Mouse (Mus musculus): ENCODE results near the gene Cyp3a16. TPM values are rescaled to one million over a fixed set of nuclear protein-coding genes. Genes with fewer than 3 reads are reported as not detected.
"Not testable (repeated sequence)": the region's sequence is repeated elsewhere in the genome, so short reads cannot be mapped to it uniquely, and the experiment has no call there.

Cyp3a16 gene
- not detected in 2 replicates for polyA plus RNA-seq (2015; fragmentation: Nextera tagmentation; extraction: Ambion mirVana)

GRCm38 (mm10) chr5:145469623-145470022 is at the start of gene Cyp3a16:
TSS of gene Cyp3a16 (minus strand) at chr5:145469723.
- not testable (repeated sequence) for H3K27ac ChIP-seq; ATAC-seq (replicated peaks; ENCODE audit: insufficient number of reproducible peaks, insufficient read depth, low FRiP score, low read depth)

GRCm38 (mm10) chr5:145490300-145490699 is 20.8 kb upstream of the Cyp3a16 start:
- Histone ChIP-seq H3K4me2 (no peak overlapping the region), H3K27ac (no peak overlapping the region), H3K4me3 (no peak overlapping the region), H3K9ac (no peak overlapping the region), H3K9me3 (replicated peaks) (no peaks in the 10 kb centered on the region), H3K27me3 (no peaks in the 10 kb centered on the region), H3K4me1 (replicated peaks) (no peaks in the 10 kb centered on the region), H3K36me3 (no peaks in the 10 kb centered on the region)
- ATAC-seq (replicated peaks; ENCODE audit: insufficient number of reproducible peaks, insufficient read depth, low FRiP score, low read depth): no peak
- WGBS: no CpG with 5 or more reads among the region's 6 CpGs

More at GRCm38 (mm10) chr5:145469623-145470022, at the start of gene Cyp3a16:
- WGBS: 47% methylated on average over 2 of the region's 2 CpGs
- H3K4me2 ChIP-seq; H3K27me3 ChIP-seq; H3K9ac ChIP-seq; H3K4me1 ChIP-seq (replicated peaks); H3K4me3 ChIP-seq; H3K36me3 ChIP-seq; H3K9me3 ChIP-seq (replicated peaks): not testable (repeated sequence)

- Histone ChIP-seq H3K36me3 (no peaks in the 10 kb centered on the region), H3K4me3 (no peak overlapping the region), H3K27ac (no peak overlapping the region), H3K4me1 (replicated peaks) (no peaks in the 10 kb centered on the region), H3K9ac (no peak overlapping the region), H3K27me3 (no peaks in the 10 kb centered on the region), H3K4me2 (no peak overlapping the region), H3K9me3 (replicated peaks) (no peaks in the 10 kb centered on the region; the same call in 1 of the 2 replicates)
- 53% methylated on average over 5 of the region's 5 CpGs for WGBS
- ATAC-seq (replicated peaks; ENCODE audit: insufficient number of reproducible peaks, insufficient read depth, low FRiP score, low read depth): no peak
These were observed 5.0 kb downstream of the Cyp3a16 start for GRCm38 (mm10) chr5:145464304-145465088.

- ATAC-seq (replicated peaks; ENCODE audit: insufficient number of reproducible peaks, insufficient read depth, low FRiP score, low read depth): no peak
- Histone ChIP-seq H3K4me2 (no peak overlapping the region), H3K27me3 (no peaks in the 10 kb centered on the region), H3K9me3 (replicated peaks) (0 out of 2 replicates have a peak, but pooled peaks cover 3% of the 10 kb centered on the region), H3K9ac (no peak overlapping the region), H3K4me3 (no peak overlapping the region), H3K27ac (no peak overlapping the region), H3K4me1 (replicated peaks) (no peaks in the 10 kb centered on the region), H3K36me3 (no peaks in the 10 kb centered on the region)
- WGBS: 66% methylated on average over 4 of the region's 4 CpGs
These were observed 7.2 kb downstream of the Cyp3a16 start for GRCm38 (mm10) chr5:145462321-145462720.

GRCm38 (mm10) chr5:145454389-145454788 is 15.1 kb downstream of the Cyp3a16 start:
- ATAC-seq (replicated peaks; ENCODE audit: insufficient number of reproducible peaks, insufficient read depth, low FRiP score, low read depth): no peak

GRCm38 (mm10) chr5:145433688-145434087 is 35.8 kb downstream of the Cyp3a16 start:
- ATAC-seq (replicated peaks; ENCODE audit: insufficient number of reproducible peaks, insufficient read depth, low FRiP score, low read depth): no peak
- no peaks in the 10 kb centered on the region for H3K36me3 ChIP-seq
- H3K9ac ChIP-seq: no peak overlapping the region
- 70% methylated on average over 1 of the region's 1 CpGs for WGBS
- H3K4me1 ChIP-seq (replicated peaks): no peaks in the 10 kb centered on the region
- H3K9me3 ChIP-seq (replicated peaks): peaks cover 5% of the 10 kb centered on the region; the same call in 1 of the 2 replicates
- H3K4me3 ChIP-seq: no peak overlapping the region
- no peaks in the 10 kb centered on the region for H3K27me3 ChIP-seq
- H3K4me2 ChIP-seq: no peak overlapping the region
- H3K27ac ChIP-seq: no peak overlapping the region

More at GRCm38 (mm10) chr5:145454389-145454788, 15.1 kb downstream of the Cyp3a16 start:
- H3K27ac ChIP-seq: no peak overlapping the region
- H3K4me3 ChIP-seq: no peak overlapping the region
- no peak overlapping the region for H3K4me2 ChIP-seq
- no peak overlapping the region for H3K9ac ChIP-seq
- H3K9me3 ChIP-seq (replicated peaks): 0 out of 2 replicates have a peak, but pooled peaks cover 12% of the 10 kb centered on the region
- no peaks in the 10 kb centered on the region for H3K4me1 ChIP-seq (replicated peaks)
- H3K27me3 ChIP-seq: no peaks in the 10 kb centered on the region
- WGBS: 77% methylated on average over 4 of the region's 4 CpGs
- no peaks in the 10 kb centered on the region for H3K36me3 ChIP-seq

GRCm38 (mm10) chr5:145431004-145431403 is 38.5 kb downstream of the Cyp3a16 start:
- Histone ChIP-seq H3K4me1 (replicated peaks) (no peaks in the 10 kb centered on the region), H3K9ac (no peak overlapping the region), H3K27me3 (no peaks in the 10 kb centered on the region), H3K4me3 (no peak overlapping the region), H3K4me2 (no peak overlapping the region), H3K27ac (no peak overlapping the region), H3K36me3 (no peaks in the 10 kb centered on the region), H3K9me3 (replicated peaks) (peaks cover 5% of the 10 kb centered on the region; the same call in 1 of the 2 replicates)
- no peak for ATAC-seq (replicated peaks; ENCODE audit: insufficient number of reproducible peaks, insufficient read depth, low FRiP score, low read depth)

GRCm38 (mm10) chr5:145422287-145422686 is 47.2 kb downstream of the Cyp3a16 start:
- 48% methylated on average over 1 of the region's 1 CpGs for WGBS
- H3K27me3 ChIP-seq: no peaks in the 10 kb centered on the region
- no peaks in the 10 kb centered on the region for H3K4me1 ChIP-seq (replicated peaks)
- no peak overlapping the region for H3K27ac ChIP-seq
- no peak for ATAC-seq (replicated peaks; ENCODE audit: insufficient number of reproducible peaks, insufficient read depth, low FRiP score, low read depth)
- H3K9me3 ChIP-seq (replicated peaks): no peaks in the 10 kb centered on the region; the same call in 1 of the 2 replicates
- no peak overlapping the region for H3K9ac ChIP-seq
- no peaks in the 10 kb centered on the region for H3K36me3 ChIP-seq
- H3K4me2 ChIP-seq: no peak overlapping the region
- no peak overlapping the region for H3K4me3 ChIP-seq

GRCm38 (mm10) chr5:145415416-145415815 is 54.1 kb downstream of the Cyp3a16 start:
- H3K4me3 ChIP-seq; H3K4me2 ChIP-seq; H3K4me1 ChIP-seq (replicated peaks); H3K36me3 ChIP-seq; H3K27ac ChIP-seq; ATAC-seq (replicated peaks; ENCODE audit: insufficient number of reproducible peaks, insufficient read depth, low FRiP score, low read depth); H3K27me3 ChIP-seq; H3K9ac ChIP-seq: not testable (repeated sequence)
- 74% methylated on average over 9 of the region's 9 CpGs for WGBS
- H3K9me3 ChIP-seq (replicated peaks): peaks cover 14% of the 10 kb centered on the region

Other genes with a start within 250 kb of the Cyp3a16 start
- 27.4 and 29.6 TPM in 2 replicates for gene Zfp655, start 238.0 kb downstream of the Cyp3a16 start, polyA plus RNA-seq (2015; fragmentation: Nextera tagmentation; extraction: Ambion mirVana)
- 0.40 and 0.62 TPM in 2 replicates for gene Zscan25, start 189.2 kb downstream of the Cyp3a16 start, polyA plus RNA-seq (2015; fragmentation: Nextera tagmentation; extraction: Ambion mirVana)
- not detected in 2 replicates for gene Cyp3a57, start 124.4 kb downstream of the Cyp3a16 start, polyA plus RNA-seq (2015; fragmentation: Nextera tagmentation; extraction: Ambion mirVana)
- gene Cyp3a41b, start 115.0 kb upstream of the Cyp3a16 start, polyA plus RNA-seq (2015; fragmentation: Nextera tagmentation; extraction: Ambion mirVana): not detected in 2 replicates